Mouse (Mus musculus) kidney, adult 11 months (tissue): ENCODE results near the gene Cyb561a3.

Experiments
- DNase-seq: peaks from one replicate; pipeline ENCODE4 v3.0.0; 2022

Gene Cyb561a3

GRCm38 (mm10) chr19:10591659-10592377 is 14.8 kb downstream of the Cyb561a3 start:
- no peak for DNase-seq

DNA sequence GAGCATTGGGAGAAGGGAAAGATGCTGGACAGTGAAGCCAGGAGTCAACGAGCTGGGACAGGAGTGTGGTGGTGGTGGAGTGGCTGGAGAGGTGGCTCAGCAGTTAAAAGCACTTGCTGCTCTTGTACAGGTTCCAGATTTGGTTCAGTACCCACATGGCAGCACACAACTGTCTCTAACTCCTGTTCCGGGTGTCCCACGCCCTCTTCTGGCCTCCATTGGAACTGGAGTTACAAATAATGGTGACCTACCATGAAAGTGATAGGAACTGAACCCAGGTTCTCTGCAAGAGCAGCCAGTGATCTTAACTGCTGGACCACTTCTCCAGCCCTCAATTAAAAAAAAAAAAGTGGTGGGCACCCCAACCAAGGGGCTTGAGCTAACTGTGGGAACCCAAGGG is 21.2 kb downstream of the Cyb561a3 start:
- no peak for DNase-seq

GRCm38 (mm10) chr19:10599648-10600047 is 22.7 kb downstream of the Cyb561a3 start:
- DNase-seq = no peak

DNA sequence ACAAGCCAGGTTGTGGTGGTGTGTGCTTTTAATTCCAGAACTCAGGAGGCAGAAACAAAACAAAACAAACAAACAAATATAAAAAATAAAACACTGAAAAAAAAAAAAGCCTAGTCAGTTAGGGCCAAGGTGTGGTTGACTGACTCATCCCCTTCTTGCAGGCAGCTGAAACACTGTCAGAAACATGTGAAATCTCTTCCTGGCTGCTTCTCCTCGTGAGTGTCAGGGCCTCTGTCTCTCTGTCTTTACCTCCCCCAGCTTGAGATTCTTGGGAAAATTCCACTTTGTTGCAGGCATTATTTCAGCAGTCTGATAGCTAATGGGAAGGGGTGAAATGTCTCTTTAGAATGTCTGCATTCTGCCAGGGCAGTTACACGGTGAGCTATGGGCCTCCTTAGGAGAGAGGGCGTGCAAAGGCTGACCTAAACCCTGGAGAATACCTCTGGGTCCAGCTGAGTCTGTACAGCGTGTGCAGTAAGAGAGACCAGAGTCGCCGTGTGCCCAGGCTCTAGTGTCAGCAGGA is 25.3 kb downstream of the Cyb561a3 start:
- DNase-seq = no peak

DNA sequence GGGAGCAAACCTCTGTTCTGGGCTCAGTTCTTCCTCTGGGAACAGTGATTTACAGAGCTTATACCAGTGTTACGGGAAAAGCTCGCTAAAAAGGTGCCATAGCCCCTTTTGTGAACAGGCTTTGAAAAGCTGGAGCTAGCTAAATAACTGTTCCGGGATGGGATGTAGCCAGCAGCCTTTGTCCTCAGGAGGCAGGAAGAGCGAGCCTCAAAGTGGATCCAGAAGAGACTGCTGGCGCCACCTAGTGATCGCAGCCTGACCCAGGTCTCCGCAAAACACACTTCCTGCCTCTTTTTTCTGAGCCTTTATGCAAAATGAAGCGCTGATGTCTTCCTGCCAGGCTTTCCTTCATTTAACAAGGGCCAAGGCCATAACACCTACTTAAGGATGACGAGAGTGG is 25.8 kb downstream of the Cyb561a3 start:
- peak; percentile 86 for DNase-seq

DNA sequence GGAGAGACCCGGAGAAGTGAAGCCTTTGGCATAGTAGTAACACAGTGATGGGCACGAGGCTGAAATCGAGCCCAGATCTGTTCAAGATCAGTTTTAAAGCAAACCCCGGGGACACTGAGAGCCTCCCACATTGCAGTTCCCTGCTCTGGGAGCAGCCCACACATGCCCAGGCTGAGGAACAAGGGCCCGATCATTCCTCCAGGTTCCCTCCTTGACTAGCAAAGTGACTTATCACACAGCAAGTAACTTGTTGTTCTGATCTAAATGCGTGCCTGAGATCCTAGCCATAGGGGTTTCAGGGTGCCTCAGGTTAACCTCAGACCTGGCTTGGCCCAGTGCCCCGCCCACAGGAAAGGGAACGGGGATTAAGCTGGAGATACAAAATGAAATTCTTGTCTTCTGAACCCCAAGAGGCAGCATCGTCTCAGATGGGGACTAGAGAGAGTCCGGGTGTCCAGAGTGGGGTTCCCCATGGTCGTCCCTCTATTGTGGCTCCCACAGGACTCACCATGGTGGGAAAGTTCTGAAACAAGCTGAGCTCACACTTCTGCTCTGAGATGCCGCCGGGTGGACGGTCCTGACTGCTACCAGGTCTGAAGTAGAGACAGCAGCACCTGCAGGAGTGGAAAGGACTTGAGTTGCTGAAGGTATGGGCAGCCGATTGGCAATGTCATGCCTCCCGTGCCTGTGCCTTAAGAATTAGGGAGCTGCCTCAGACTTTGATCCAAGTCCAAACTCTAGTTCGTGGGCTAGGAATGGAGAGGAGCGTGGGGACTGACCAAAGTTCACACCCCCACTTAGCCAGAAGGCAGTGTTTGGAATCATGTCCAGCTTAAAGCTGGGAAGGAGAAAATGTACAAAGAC is 26.9 kb downstream of the Cyb561a3 start:
- DNase-seq = peak; percentile 84

GRCm38 (mm10) chr19:10604534-10604933 is 27.6 kb downstream of the Cyb561a3 start:
- no peak for DNase-seq

- peak; percentile 98 for DNase-seq
Observed at GRCm38 (mm10) chr19:10605293-10605900, 28.4 kb downstream of the Cyb561a3 start, which contains the start of the genes Ddb1 and Tkfc. Gene Ddb1, plus strand, starts transcription at chr19:10605327. Gene Tkfc, minus strand, starts transcription at chr19:10605654.

DNA sequence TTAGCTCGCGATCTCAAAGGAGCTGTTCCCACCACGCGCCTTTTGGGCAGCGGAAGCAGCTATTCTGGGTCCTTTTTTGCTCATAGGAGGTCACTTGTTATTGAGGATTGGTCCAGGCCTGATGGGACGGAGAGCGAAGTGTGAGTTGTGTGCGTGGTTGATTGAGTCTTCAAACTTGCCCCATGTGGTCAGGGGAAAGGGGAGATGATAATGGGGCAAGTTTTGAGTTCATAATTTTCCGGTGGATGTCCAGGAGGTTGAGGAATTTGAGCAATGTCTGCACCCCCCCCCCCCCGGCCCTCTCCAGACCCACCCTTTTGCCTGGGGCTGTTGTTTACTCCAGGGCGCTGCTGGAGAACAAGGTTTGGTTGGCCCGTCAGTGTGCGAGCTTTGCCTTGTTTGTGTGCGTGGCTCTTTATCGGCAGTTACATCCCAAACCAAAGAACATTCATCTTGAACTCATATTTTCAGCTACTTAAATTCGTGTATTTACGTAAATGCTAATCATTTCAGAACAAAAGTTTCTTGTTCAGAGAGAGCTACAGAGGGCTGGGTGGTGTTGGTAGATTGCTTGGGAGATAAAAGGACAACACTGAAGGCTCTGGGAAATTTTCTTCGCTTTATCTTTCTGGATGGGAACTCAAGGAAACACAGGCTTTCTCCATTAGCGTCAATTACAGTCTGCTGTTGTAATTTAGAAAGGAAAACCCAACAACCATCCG is 29.1 kb downstream of the Cyb561a3 start:
- no peak for DNase-seq

DNA sequence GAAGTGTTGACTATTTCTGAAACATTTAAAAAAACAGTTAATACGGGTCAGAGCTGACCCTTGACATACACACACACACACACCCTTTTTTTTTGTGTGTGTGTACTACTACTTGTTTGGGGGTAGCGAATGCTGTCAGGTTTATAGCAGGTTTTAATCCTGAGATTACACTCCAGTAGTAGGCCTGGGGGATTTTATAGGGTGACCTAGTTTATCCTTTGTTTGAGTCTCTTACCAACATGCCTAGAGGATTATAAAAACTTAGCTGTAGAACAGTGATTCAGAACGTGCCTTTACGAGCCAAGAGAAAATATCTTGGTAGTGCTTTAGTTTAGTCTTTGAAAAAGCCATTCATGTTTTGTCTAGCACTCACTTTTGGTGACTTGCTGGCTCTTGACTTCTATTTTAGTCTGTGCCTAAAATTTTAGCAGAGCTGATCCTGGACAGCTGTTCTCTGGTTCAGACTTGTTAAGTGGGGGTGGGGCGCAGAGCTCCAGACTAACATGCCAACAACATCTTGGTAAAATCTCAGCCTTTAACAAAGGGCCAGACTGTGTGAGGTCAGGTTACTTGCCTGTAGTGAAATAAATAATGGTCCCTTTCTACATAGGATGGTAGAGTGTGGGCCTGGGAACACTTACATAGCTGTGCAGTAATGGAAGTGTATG is 31.7 kb downstream of the Cyb561a3 start:
- DNase-seq = no peak

DNA sequence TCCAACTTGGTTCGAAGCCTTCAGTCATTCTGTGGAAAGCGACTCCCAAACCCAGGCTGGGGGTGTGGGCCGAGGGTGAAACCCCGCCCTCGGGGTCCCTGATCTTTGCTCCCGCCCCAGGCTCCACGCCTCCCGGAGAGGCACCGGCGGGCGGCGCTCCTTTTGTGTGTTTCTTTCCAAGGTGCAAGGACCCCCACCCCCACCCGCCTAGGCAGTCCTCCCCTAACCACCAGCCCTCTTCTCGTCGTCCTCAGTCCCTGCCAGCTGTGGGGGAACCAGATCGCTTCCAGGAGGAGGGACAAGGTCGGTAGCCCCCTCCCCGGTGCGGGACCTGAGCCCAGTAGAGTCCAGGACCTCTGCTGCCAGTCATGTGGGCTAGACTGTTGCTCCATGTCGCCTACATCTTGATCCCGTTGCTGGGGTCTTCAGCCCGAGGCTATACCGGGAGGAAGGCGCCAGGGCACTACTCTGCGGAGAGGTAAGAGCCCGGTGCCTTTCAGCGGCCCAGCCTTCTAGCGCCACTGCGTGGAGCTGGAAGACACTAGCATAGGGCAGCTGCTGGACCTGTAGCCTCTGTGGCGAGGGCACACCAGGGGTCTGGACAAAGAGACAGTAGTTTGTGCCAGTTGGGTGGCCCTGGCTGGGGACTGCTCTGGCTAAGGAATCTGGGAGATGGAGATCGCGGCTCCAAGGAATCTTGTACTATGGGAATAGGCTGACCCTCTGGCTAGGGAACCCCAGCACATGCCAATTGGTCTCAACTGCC is 57.3 kb downstream of the Cyb561a3 start, which contains the start of gene Vwce:
Gene Vwce (plus strand): TSS at position 108 of the 766 bp plus-strand sequence.
- peak; percentile 49 for DNase-seq

GRCm38 (mm10) chr19:10634872-10635318 is 57.9 kb downstream of the Cyb561a3 start:
- peak; percentile 75 for DNase-seq

DNA sequence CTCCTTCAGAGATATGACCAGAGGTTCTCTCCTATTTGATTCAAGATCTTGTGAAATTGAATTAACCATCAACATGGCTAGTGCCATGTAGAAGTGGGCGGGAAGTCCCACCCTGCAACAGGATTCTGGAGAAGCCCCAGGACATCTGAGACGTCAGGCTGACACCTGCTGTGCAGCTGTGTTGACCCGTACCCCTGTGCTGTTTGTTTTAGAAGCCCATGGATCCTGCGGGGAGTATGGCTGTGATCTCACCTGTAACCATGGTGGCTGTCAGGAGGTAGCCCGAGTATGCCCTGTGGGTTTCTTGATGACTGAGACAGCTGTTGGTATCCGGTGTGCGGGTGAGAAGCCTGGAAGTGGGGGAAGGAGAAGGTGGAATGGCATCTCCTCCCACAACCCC is 60.9 kb downstream of the Cyb561a3 start:
- no peak for DNase-seq

- DNase-seq = no peak
Observed at GRCm38 (mm10) chr19:10640080-10640479, 63.1 kb downstream of the Cyb561a3 start.

DNA sequence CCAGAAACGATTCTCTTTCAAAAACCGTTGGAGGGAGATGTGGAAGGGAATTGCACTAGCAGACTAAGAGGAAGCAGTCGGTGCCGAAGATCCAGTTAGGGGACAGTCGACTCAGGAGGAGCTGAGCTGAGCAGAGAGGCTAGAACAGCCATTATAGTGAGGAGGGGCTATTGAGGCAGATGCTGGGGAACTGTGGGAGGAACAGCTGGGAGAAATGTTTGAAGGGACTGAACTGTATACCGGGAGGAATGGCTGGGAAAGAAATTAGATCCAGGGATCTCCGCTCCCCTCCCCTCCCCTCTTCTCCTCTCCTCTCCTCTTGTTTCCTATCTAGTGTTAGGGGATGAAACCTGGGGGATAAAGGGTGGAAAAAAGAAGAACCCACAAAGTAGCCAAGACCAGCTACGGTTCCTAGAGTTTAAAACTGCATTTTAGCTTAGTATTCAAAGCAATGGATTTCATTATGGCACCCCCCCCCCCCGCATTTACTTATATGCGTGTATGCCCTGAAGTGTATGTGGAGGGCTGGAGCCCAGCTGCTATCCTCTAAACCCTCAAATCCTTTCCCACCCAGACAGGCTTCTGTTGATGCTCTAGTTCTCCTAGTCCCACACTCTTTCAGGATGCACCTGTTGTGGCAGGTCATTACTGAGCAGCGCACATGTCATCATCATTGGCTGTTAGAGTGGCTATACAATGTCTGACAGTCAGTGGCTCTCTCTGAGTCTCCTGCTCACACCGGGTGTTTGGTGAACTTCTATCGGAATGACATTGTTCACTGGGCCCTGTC is 63.8 kb downstream of the Cyb561a3 start:
- no peak for DNase-seq
